Mouse (Mus musculus) ES-Bruce4 (cell line): ENCODE data around the gene Spint5.

Source experiments
- CTCF ChIP-seq: IDR thresholded peaks from one replicate; pipeline ENCODE4 v1.8.1; 2011; ENCODE audit warnings: low read depth, low read length
- POLR2A ChIP-seq: IDR thresholded peaks from one replicate; pipeline ENCODE4 v1.8.1; 2011; ENCODE audit warnings: low read length; ENCODE audit not compliant: insufficient read depth

GRCm38 (mm10) chr2:164723276-164723675, 8.2 kb downstream of the Spint5 start:
- no peak for TF ChIP-seq CTCF
- no peak for TF ChIP-seq POLR2A
